Mouse (Mus musculus): Measurements from ENCODE around the gene F12.

The F12 gene

GRCm38 (mm10) chr13:55426613-55427012 lies at the start of gene F12:
Gene F12 (minus strand): TSS chr13:55426793.
- no peak for DNase-seq (ENCODE audit: low spot score in 2 of 2)

GRCm38 (mm10) chr13:55476256-55476655 lies 49.7 kb upstream of the F12 start:
- no peak for DNase-seq (ENCODE audit: low spot score in 2 of 2)

GRCm38 (mm10) chr13:55475750-55476149 lies 49.2 kb upstream of the F12 start:
- DNase-seq (ENCODE audit: low spot score in 2 of 2), result no peak

GRCm38 (mm10) chr13:55474621-55475069 lies 48.1 kb upstream of the F12 start:
- DNase-seq (ENCODE audit: low spot score in 2 of 2), result peak in 1 of 2 experiments; percentile 78

DNA sequence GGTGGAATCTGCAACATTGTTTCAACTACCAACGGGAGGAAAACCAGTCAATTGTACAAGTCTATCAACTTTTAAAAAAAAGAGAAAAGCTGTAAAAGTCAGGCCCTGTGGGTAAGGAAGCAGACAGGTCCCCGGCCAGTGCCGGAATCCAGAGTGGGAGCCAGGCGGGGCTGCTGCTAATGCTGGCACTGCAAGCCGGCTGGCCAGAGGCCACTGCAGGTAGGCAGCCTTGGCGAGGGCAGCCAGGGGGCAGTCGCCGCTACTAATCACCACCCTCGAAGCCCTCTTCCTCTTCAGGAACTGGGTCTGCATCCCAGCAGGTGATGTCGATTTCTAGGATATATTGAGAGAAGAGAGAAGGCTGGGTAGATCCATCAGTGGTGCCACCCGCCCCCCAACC lies 47.4 kb upstream of the F12 start:
- peak in 1 of 2 experiments; percentile 20 for DNase-seq (ENCODE audit: low spot score in 2 of 2)

- DNase-seq (ENCODE audit: low spot score in 2 of 2), result peak in 1 of 2 experiments; percentile 34
Measured at GRCm38 (mm10) chr13:55473076-55473831, 46.7 kb upstream of the F12 start.

DNA sequence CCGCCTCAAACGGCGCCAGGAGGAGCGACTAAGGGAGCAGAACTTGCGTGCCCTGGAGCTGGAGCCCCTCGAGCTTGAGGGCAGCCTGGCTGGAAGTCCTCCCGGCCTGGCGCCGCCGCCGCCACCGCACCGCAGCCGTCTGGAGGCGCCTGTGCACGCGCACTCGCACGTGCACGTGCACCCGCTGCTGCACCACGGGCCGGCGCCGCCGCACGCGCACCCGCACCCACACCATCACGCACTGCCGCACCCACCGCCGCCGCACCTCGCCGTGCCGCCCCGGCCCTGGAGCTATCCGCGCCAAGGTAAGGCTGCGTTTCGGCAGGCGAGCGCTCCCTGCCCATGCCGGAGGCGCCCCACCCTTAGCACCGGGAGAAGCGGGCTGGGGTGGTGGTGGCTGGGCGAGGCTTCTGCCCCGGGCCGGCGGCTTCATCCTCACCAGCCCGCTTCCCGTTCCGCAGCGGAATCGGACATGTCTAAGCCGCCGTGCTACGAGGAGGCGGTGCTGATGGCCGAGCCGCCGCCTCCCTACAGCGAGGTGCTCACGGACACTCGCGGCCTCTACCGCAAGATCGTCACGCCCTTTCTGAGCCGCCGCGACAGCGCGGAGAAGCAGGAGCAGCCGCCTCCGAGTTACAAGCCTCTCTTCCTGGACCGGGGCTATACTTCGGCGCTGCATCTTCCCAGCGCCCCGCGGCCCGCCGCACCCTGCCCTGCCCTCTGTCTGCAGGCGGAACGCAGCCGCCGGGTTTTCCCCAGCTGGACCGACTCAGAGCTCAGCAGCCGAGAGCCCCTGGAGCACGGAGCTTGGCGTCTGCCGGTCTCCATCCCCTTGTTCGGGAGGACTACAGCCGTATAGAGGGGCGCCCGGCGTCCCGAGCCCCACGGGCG lies 45.8 kb upstream of the F12 start:
- peak in 1 of 2 experiments; percentile 79 for DNase-seq (ENCODE audit: low spot score in 2 of 2)

DNA sequence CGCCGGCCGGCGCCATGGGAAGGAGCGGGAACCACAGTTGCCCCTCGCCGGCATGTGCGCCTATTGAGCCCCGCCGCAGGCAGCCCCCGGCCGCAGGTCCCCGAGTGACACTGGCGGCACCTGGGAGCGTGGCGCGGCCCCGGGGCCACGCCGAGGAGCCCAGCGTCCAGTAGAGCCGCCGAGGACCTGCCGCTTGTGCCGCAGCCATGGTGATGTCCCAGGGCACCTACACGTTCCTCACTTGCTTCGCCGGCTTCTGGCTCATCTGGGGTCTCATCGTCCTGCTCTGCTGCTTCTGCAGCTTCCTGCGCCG lies 45.2 kb upstream of the F12 start:
- DNase-seq (ENCODE audit: low spot score in 2 of 2), result no peak

GRCm38 (mm10) chr13:55471156-55471818 lies 44.7 kb upstream of the F12 start:
- DNase-seq (ENCODE audit: low spot score in 2 of 2), result peak in 1 of 2 experiments; percentile 76

DNA sequence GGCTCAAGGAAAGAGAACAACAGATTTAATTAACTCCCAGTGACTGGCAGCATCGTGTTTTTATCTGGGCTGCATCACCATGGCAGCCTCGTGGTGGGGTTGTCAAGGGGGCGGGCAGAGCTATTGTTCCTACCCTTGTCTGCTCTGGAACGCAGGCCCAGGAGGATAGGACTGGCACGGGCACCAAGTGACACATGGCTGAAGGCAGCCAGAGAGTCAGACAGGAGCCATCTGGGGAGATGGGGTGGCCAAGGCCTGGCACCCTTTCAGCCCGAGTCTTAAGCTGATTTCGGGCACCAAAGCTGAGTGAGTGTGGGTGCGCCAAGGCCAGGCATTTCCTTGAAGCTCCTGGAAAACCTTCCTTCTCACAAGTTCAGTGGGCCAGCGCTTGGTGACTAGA lies 43.8 kb upstream of the F12 start:
- DNase-seq (ENCODE audit: low spot score in 2 of 2), result no peak

DNA sequence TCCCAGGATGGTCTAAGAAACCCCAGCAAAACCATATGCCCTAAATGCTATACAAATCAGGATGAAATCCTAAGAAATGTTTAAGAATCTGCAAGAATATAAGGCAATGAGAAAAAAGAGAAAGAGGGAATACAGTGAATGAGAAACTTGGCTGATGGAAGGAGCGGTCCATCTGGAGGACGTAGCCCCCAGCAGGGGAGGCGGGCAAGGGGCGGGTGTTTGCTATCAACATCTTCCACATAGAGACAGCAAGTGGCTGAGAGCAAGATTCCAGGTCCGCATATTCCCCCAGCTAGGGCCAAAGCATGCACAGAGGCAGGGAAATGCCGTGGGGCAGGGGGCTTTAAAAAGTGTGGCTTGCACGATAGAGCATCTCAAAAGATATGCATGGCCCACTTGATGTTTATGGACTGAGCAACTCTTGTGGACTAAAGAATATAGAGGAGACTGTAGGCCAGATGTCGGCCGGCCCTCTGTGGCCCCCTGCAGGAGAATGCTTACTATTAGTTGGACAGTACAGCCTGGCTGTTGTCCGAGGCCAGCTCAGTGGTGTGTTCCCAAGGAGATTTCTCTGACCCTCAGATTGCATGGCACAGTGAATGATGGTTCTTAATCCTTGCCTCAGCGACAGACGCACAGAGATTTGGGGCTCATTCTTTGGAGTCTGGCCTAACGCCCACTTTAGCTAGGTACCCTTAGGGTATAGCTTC lies 42.4 kb upstream of the F12 start:
- DNase-seq (ENCODE audit: low spot score in 2 of 2), result no peak

GRCm38 (mm10) chr13:55465830-55466440 lies 39.3 kb upstream of the F12 start:
- no peak for DNase-seq (ENCODE audit: low spot score in 2 of 2)

DNA sequence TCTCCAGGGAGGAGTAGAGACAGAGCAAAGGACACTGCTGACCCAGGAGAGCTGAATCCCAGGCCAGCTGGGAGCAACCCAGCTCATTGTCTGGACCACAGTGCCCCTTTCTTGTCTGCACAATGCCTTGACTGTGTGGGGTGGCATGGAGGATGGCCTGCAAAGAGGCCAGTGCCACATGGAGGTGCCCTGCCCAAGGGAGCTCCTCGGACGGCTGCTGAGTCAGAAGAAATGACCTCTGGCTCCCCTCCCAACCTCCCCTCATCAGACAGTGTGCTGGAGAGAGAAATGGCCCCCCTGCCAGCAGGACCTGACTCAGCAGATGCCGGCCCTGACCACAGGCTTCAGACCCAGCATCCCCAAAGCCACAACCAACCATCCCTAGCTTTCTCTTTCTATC lies 38.6 kb upstream of the F12 start:
- DNase-seq (ENCODE audit: low spot score in 2 of 2), result no peak

DNA sequence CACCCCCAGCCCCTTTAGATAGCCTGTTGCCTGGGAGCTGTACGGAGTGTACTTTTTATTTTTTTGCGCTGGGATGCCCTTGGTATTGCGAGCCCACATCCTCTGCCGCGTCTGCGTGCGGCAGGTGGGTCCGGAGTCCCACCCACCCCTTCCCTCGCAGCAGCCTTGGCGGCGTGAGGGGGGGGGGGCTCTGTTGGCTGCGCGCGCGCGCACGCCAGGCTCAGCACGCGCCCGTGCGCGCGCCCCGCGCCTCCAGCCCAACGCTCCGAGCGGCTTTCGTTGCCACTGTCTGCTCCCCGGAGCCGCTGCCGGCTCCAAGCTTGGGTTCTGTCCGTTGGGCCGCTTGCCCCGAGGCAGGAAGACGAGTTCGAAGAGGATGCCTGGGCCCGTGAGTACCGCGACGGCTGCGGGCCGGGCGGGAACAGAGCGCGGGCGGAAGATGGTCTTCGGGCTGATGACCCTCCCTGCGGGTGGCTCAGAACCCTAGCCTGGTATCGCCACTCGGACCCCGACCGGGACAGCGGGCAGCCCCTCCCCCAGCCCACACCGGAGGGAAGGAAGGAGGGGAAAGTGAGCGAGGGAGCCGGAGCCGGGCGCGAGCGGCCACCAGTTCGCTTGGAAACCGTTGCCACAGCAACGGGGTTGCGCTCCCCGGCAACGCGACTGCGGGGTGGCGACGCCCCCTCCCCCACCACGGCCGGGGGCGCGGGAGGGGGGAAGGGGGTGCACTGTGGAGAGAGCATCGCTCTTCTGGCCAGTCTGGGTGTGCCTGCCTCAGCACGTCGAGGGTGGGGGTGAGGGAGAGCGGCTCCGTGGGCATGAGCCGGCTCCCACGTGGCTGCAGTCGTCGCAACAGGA lies 37.7 kb upstream of the F12 start, which contains the start of gene Prr7:
Gene Prr7 (plus strand): TSS at position 241 of the 858 bp plus-strand sequence.
- peak; percentile 54 to 70 for DNase-seq (ENCODE audit: low spot score in 2 of 2)

- no peak for DNase-seq (ENCODE audit: low spot score in 2 of 2)
Measured at GRCm38 (mm10) chr13:55463399-55464026, 36.9 kb upstream of the F12 start.

DNA sequence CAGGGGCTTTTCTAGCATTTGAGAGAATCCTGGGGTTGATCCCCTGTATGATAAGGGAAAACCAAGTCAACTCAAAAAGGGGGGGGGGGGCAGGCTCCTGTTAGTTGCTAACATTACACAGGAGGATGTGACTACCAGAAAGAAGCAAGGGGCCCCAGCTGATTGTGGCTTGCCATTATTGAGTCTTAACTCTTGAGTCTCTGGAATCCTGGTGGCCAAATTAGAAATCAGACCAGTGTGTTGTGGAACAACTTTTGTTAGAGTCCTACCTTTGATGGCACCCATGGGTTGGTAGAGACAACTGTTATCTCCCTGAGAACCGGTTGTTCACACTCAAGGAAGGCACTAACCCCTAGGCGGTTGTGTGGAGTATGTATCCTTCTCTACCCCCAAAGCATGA lies 36.4 kb upstream of the F12 start:
- DNase-seq (ENCODE audit: low spot score in 2 of 2), result no peak

DNA sequence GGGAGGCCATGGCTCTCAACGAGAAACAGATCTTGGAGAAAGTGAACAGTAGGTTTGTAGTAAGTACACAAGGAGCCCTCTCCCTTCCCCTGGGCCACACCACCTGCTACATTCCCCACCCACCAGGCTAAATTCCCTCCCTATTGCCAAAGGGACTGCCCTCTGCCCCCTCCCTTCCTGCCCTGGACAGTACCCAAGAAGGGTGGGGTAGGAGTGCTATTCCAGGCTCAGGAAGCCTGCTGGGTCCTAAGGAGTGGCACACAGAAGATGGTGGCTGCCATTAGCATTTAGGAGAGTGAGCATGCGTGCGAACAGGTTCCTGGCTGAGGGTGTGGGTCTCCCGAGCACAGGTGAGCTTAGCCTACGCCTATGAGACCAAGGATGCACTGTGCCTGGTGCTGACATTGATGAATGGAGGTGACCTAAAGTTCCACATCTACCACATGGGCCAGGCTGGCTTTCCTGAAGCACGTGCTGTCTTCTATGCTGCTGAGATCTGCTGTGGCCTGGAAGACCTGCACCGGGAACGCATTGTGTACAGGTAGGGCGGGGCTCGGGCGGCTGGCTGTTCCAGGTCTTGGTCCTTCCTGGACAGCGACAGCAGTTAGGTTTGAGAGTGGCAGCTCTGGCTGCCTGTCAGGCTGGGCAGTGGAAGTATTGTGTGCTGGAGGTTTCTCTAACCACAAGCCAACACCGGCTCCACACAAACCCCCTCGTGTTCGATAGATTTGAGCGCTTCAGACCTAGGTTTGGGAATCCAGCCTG lies 25.4 kb upstream of the F12 start:
- no peak for DNase-seq (ENCODE audit: low spot score in 2 of 2)

- DNase-seq (ENCODE audit: low spot score in 2 of 2), result no peak
Measured at GRCm38 (mm10) chr13:55451296-55451695, 24.7 kb upstream of the F12 start.

- DNase-seq (ENCODE audit: low spot score in 2 of 2), result peak in 1 of 2 experiments; percentile 46
Measured at GRCm38 (mm10) chr13:55450511-55450980, 24.0 kb upstream of the F12 start.

All from left cerebral cortex, adult 9 months (tissue).